Mouse (Mus musculus) heart, adult 9 months (tissue): ENCODE measurements at regions not wholly inside any gene's neighbourhood (a gene's known extent, or its start where the extent isn't known, plus 50 kb on each side); places are given as distances from the start of the nearest gene placed in this dataset.
A peak's percentile ranks its signal among the peaks of the same experiment; 100 is the strongest.

ENCODE experiments used
- DNase-seq, 2 experiments: peaks; one replicate each; pipeline ENCODE4 v3.0.0; 2022; ENCODE audit warnings: low spot score in 2 of 2

- DNase-seq = no peak
Measured at GRCm38 (mm10) chr4:107736866-107737265, 52.8 kb upstream of the Dmrtb1 start.

- DNase-seq = peak; percentile 41 to 60
Measured at GRCm38 (mm10) chr4:107737907-107738306, 53.9 kb upstream of the Dmrtb1 start.

GRCm38 (mm10) chr4:107738776-107739175 is 54.7 kb upstream of the Dmrtb1 start:
- DNase-seq = no peak

- DNase-seq = no peak
Measured at GRCm38 (mm10) chr4:107739789-107740405, 55.9 kb upstream of the Dmrtb1 start.

GRCm38 (mm10) chr4:107743646-107744045 is 58.4 kb upstream of the Lrp8 start:
- no peak for DNase-seq

GRCm38 (mm10) chr4:107746366-107746765 is 55.7 kb upstream of the Lrp8 start:
- DNase-seq = no peak

- no peak for DNase-seq
Measured at GRCm38 (mm10) chr4:107746923-107747431, 55.1 kb upstream of the Lrp8 start.

GRCm38 (mm10) chr4:107747454-107747853 is 54.6 kb upstream of the Lrp8 start:
- DNase-seq = no peak

GRCm38 (mm10) chr4:107747907-107748628 is 54.0 kb upstream of the Lrp8 start:
- DNase-seq = no peak

GRCm38 (mm10) chr4:107749045-107749444 is 53.0 kb upstream of the Lrp8 start:
- DNase-seq = no peak

GRCm38 (mm10) chr4:107750017-107750416 is 52.0 kb upstream of the Lrp8 start:
- no peak for DNase-seq
